Mouse (Mus musculus): ENCODE data around the gene Cdyl. TPM values are rescaled to one million over a fixed set of nuclear protein-coding genes. Genes with fewer than 3 reads are reported as not detected.

Cdyl gene
- polyA plus RNA-seq, 1 experiment from 2014 or later: 12.0 TPM

DNA sequence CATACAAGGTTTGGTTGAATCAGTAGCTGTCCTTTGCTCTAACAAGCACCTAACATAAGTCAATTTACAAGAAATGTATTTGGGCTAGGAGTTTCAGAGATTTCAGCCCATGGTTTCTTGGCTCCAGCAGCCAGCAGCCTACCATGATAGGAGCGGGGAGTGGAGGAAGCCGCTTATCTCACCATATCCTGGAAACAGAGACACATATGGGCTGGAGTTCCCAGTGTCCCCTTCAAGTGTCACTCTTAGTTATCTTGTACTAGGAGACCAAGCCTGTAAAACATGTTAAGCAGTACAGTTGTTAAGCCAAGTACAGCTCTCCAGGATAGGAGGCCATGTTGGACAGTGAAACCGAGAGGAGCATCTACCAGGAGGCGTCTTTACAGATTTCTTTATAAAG is 147.9 kb downstream of the Cdyl start:
- Histone ChIP-seq H3K4me2 (replicated peaks; ENCODE audit: low read depth, low read length) (no peak overlapping the region), H3K9ac (ENCODE audit: low read depth, low read length) (no peak overlapping the region), H3K36me3 (ENCODE audit: control insufficient read depth, insufficient read depth, low read length) (no peaks in the 10 kb centered on the region), H3K4me1 (replicated peaks; ENCODE audit: control insufficient read depth, insufficient read depth, low read length) (0 out of 2 replicates have a peak, but pooled peaks cover 2% of the 10 kb centered on the region), H3K4me3 (ENCODE audit: low read depth, low read length) (no peak overlapping the region), H3K27ac (ENCODE audit: low read depth, low read length) (no peak overlapping the region), H3K9me3 (ENCODE audit: control insufficient read depth, low read length) (no peaks in the 10 kb centered on the region), H3K27me3 (ENCODE audit: control insufficient read depth, insufficient read depth, low read length) (no peaks in the 10 kb centered on the region)
- WGBS: 98% methylated on average over 4 of the region's 4 CpGs
- no peak for DNase-seq (ENCODE audit: low spot score)
- ATAC-seq (ENCODE audit: low FRiP score): no peak

DNA sequence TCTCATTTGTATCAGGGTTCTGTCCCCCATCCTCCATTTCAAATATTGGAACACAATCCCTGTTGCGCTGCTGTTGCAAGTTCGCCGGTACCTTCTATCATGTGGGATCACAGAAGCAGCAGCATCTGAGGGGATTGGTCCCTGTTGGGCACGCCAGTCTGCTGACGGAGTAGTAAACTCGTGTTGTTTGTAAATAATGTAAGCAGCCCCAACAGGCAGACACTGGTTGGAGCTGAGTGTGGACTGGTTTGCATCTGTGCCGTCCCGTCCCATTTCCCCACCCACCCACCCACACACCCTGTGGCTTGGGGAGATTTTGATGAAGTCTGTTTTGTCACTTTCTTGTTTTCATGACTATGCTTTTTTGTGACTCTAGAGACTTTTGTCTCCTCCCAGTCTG is 148.3 kb downstream of the Cdyl start:
- no peak for DNase-seq (ENCODE audit: low spot score)
- Histone ChIP-seq H3K36me3 (ENCODE audit: control insufficient read depth, insufficient read depth, low read length) (no peaks in the 10 kb centered on the region), H3K27ac (ENCODE audit: low read depth, low read length) (no peak overlapping the region), H3K4me1 (replicated peaks; ENCODE audit: control insufficient read depth, insufficient read depth, low read length) (0 out of 2 replicates have a peak, but pooled peaks cover 2% of the 10 kb centered on the region), H3K27me3 (ENCODE audit: control insufficient read depth, insufficient read depth, low read length) (no peaks in the 10 kb centered on the region), H3K4me2 (replicated peaks; ENCODE audit: low read depth, low read length) (no peak overlapping the region), H3K4me3 (ENCODE audit: low read depth, low read length) (no peak overlapping the region), H3K9me3 (ENCODE audit: control insufficient read depth, low read length) (no peaks in the 10 kb centered on the region), H3K9ac (ENCODE audit: low read depth, low read length) (no peak overlapping the region)
- no peak for ATAC-seq (ENCODE audit: low FRiP score)
- 91% methylated on average over 8 of the region's 8 CpGs for WGBS

- WGBS: 80% methylated on average over 5 of the region's 5 CpGs
- H3K4me1 ChIP-seq (replicated peaks; ENCODE audit: control insufficient read depth, insufficient read depth, low read length): 0 out of 2 replicates have a peak, but pooled peaks cover 2% of the 10 kb centered on the region
Measured at GRCm38 (mm10) chr13:35809252-35810159, 149.9 kb downstream of the Cdyl start.

DNA sequence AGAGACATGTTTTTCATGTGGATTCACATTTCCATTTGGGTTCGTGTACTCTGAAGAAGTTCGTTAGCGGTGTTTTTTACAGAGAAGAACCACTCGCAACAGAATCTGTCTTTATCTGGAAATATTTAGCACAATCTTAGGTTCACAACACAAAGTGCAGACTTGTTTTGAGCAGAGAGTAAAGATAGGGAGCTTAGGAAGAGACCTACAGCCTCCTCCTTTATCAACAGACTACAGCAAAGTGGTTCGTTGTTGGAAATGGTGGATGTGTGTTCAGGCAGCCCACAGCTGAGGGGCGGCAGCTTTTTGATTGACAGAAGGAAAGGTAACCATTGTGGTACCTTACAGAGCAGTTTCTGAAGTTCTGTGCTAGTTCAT is 150.5 kb downstream of the Cdyl start:
- no peaks in the 10 kb centered on the region for H3K36me3 ChIP-seq (ENCODE audit: control insufficient read depth, insufficient read depth, low read length)
- H3K4me2 ChIP-seq (replicated peaks; ENCODE audit: low read depth, low read length): no peak overlapping the region
- 86% methylated on average over 6 of the region's 6 CpGs for WGBS
- 0 out of 2 replicates have a peak, but pooled peaks cover 2% of the 10 kb centered on the region for H3K4me1 ChIP-seq (replicated peaks; ENCODE audit: control insufficient read depth, insufficient read depth, low read length)
- H3K27me3 ChIP-seq (ENCODE audit: control insufficient read depth, insufficient read depth, low read length): no peaks in the 10 kb centered on the region
- H3K9ac ChIP-seq (ENCODE audit: low read depth, low read length): no peak overlapping the region
- ATAC-seq (ENCODE audit: low FRiP score): no peak
- no peak overlapping the region for H3K4me3 ChIP-seq (ENCODE audit: low read depth, low read length)
- H3K9me3 ChIP-seq (ENCODE audit: control insufficient read depth, low read length): no peaks in the 10 kb centered on the region
- H3K27ac ChIP-seq (ENCODE audit: low read depth, low read length): no peak overlapping the region
- DNase-seq (ENCODE audit: low spot score): no peak

More at GRCm38 (mm10) chr13:35809252-35810159, 149.9 kb downstream of the Cdyl start:
- H3K36me3 ChIP-seq (ENCODE audit: control insufficient read depth, insufficient read depth, low read length): no peaks in the 10 kb centered on the region
- no peak overlapping the region for H3K27ac ChIP-seq (ENCODE audit: low read depth, low read length)
- no peak overlapping the region for H3K4me3 ChIP-seq (ENCODE audit: low read depth, low read length)
- H3K9ac ChIP-seq (ENCODE audit: low read depth, low read length): no peak overlapping the region
- ATAC-seq (ENCODE audit: low FRiP score) (no peak), DNase-seq (ENCODE audit: low spot score) (no peak)
- no peaks in the 10 kb centered on the region for H3K27me3 ChIP-seq (ENCODE audit: control insufficient read depth, insufficient read depth, low read length)
- no peaks in the 10 kb centered on the region for H3K9me3 ChIP-seq (ENCODE audit: control insufficient read depth, low read length)
- no peak overlapping the region for H3K4me2 ChIP-seq (replicated peaks; ENCODE audit: low read depth, low read length)

- Histone ChIP-seq H3K9me3 (ENCODE audit: control insufficient read depth, low read length) (no peaks in the 10 kb centered on the region), H3K4me1 (replicated peaks; ENCODE audit: control insufficient read depth, insufficient read depth, low read length) (0 out of 2 replicates have a peak, but pooled peaks cover 2% of the 10 kb centered on the region), H3K9ac (ENCODE audit: low read depth, low read length) (no peak overlapping the region), H3K36me3 (ENCODE audit: control insufficient read depth, insufficient read depth, low read length) (no peaks in the 10 kb centered on the region), H3K27ac (ENCODE audit: low read depth, low read length) (no peak overlapping the region), H3K27me3 (ENCODE audit: control insufficient read depth, insufficient read depth, low read length) (no peaks in the 10 kb centered on the region), H3K4me2 (replicated peaks; ENCODE audit: low read depth, low read length) (no peak overlapping the region), H3K4me3 (ENCODE audit: low read depth, low read length) (no peak overlapping the region)
- DNase-seq (ENCODE audit: low spot score): no peak
- no peak for ATAC-seq (ENCODE audit: low FRiP score)
- WGBS: 79% methylated on average over 11 of the region's 11 CpGs
Measured at GRCm38 (mm10) chr13:35811361-35812190, 151.9 kb downstream of the Cdyl start.

DNA sequence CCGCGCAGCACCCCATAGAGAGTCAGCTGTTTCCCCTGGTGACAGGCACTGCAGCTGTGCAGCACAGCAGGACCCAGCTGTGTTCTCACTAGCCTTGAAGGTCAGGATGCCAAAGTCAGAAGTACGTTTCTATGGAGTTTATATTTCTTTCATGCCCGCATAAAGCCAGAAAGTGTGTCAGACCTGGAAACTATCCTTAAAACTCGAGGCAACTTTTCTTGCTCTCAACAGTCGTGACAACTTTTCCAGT is 152.5 kb downstream of the Cdyl start:
- Histone ChIP-seq H3K27me3 (ENCODE audit: control insufficient read depth, insufficient read depth, low read length) (no peaks in the 10 kb centered on the region), H3K4me2 (replicated peaks; ENCODE audit: low read depth, low read length) (no peak overlapping the region), H3K4me1 (replicated peaks; ENCODE audit: control insufficient read depth, insufficient read depth, low read length) (0 out of 2 replicates have a peak, but pooled peaks cover 2% of the 10 kb centered on the region), H3K9me3 (ENCODE audit: control insufficient read depth, low read length) (no peaks in the 10 kb centered on the region), H3K9ac (ENCODE audit: low read depth, low read length) (no peak overlapping the region), H3K4me3 (ENCODE audit: low read depth, low read length) (no peak overlapping the region), H3K27ac (ENCODE audit: low read depth, low read length) (no peak overlapping the region), H3K36me3 (ENCODE audit: control insufficient read depth, insufficient read depth, low read length) (no peaks in the 10 kb centered on the region)
- WGBS: 49% methylated on average over 6 of the region's 6 CpGs
- no peak for DNase-seq (ENCODE audit: low spot score)
- no peak for ATAC-seq (ENCODE audit: low FRiP score)

- no peak for DNase-seq (ENCODE audit: low spot score)
- 90% methylated on average over 7 of the region's 7 CpGs for WGBS
- ATAC-seq (ENCODE audit: low FRiP score): no peak
- 0 out of 2 replicates have a peak, but pooled peaks cover 2% of the 10 kb centered on the region for H3K4me1 ChIP-seq (replicated peaks; ENCODE audit: control insufficient read depth, insufficient read depth, low read length)
- H3K36me3 ChIP-seq (ENCODE audit: control insufficient read depth, insufficient read depth, low read length): no peaks in the 10 kb centered on the region
- H3K4me3 ChIP-seq (ENCODE audit: low read depth, low read length): no peak overlapping the region
- no peak overlapping the region for H3K4me2 ChIP-seq (replicated peaks; ENCODE audit: low read depth, low read length)
- no peaks in the 10 kb centered on the region for H3K9me3 ChIP-seq (ENCODE audit: control insufficient read depth, low read length)
- H3K27me3 ChIP-seq (ENCODE audit: control insufficient read depth, insufficient read depth, low read length): no peaks in the 10 kb centered on the region
- H3K27ac ChIP-seq (ENCODE audit: low read depth, low read length): no peak overlapping the region
- H3K9ac ChIP-seq (ENCODE audit: low read depth, low read length): no peak overlapping the region
Measured at GRCm38 (mm10) chr13:35813348-35814127, 153.9 kb downstream of the Cdyl start.

DNA sequence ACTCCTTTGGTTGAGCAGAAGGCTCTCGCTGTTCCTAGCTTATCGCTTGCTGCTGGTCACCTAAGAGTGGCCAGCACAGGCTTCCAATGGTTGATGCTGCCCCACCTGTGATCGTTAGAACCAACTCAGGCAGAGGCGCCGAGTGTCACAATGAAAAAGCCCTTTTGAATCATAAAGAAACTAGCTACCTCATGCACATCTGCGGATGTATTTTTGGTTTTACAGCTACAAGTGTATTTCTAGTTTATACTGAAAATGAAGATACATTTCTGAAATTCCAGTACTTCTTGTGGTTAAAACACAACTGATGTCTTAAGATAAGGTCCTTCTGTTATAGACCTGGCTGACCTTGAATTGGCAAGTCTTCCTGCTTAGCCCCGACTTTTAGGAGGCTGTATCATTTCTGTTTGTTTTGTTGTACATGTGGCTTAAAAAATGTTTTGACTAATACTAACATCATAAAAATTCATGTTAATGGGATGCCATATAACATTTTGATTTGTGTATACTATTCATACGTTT is 155.6 kb downstream of the Cdyl start:
- no peak for ATAC-seq (ENCODE audit: low FRiP score)
- no peaks in the 10 kb centered on the region for H3K36me3 ChIP-seq (ENCODE audit: control insufficient read depth, insufficient read depth, low read length)
- H3K4me2 ChIP-seq (replicated peaks; ENCODE audit: low read depth, low read length): no peak overlapping the region
- H3K27me3 ChIP-seq (ENCODE audit: control insufficient read depth, insufficient read depth, low read length): no peaks in the 10 kb centered on the region
- no peak overlapping the region for H3K9ac ChIP-seq (ENCODE audit: low read depth, low read length)
- H3K27ac ChIP-seq (ENCODE audit: low read depth, low read length): no peak overlapping the region
- no peaks in the 10 kb centered on the region for H3K9me3 ChIP-seq (ENCODE audit: control insufficient read depth, low read length)
- no peak overlapping the region for H3K4me3 ChIP-seq (ENCODE audit: low read depth, low read length)
- DNase-seq (ENCODE audit: low spot score): no peak
- 0 out of 2 replicates have a peak, but pooled peaks cover 2% of the 10 kb centered on the region for H3K4me1 ChIP-seq (replicated peaks; ENCODE audit: control insufficient read depth, insufficient read depth, low read length)
- 94% methylated on average over 8 of the region's 8 CpGs for WGBS

All from hindbrain, embryonic 11.5 days (tissue).